Mouse (Mus musculus) lung, postnatal 0 days (tissue): ENCODE data around the gene Lrrn2. TPM values are rescaled to one million over a fixed set of nuclear protein-coding genes. Genes with fewer than 3 reads are reported as not detected.

Experiments used
- ATAC-seq: fragments of 200-750 bp; cut with Nextera tagmentation; 2 replicates; pipeline ENCODE4 v1.8.0; 2017; ENCODE audit warnings: moderate library complexity
- DNase-seq: peaks from one replicate; pipeline ENCODE4 v3.0.0-alpha.2; 2016; ENCODE audit warnings: low spot score
- H3K27ac ChIP-seq: fragments of 300-500 bp; sonication (generic); 2 replicates; pipeline ENCODE4 v1.5.1; 2014; ENCODE audit warnings: antibody characterized with exemption, mild to moderate bottlenecking, low read length, mixed read lengths
- H3K27me3 ChIP-seq: fragments of 300-500 bp; sonication (generic); replicated peaks from 2 replicates; pipeline ENCODE4 v1.6.1; 2014; ENCODE audit warnings: low read length, mixed read lengths; ENCODE audit not compliant: insufficient read depth
- H3K36me3 ChIP-seq: fragments of 300-500 bp; sonication (generic); 2 replicates; pipeline ENCODE4 v1.6.1; 2014; ENCODE audit warnings: low read length, mixed read lengths; ENCODE audit not compliant: insufficient read depth
- H3K4me1 ChIP-seq: fragments of 300-500 bp; sonication (generic); 2 replicates; pipeline ENCODE4 v1.6.1; 2014; ENCODE audit warnings: antibody characterized with exemption, low read depth, low read length, mixed read lengths; ENCODE audit not compliant: insufficient read depth
- H3K4me2 ChIP-seq: fragments of 300-500 bp; sonication (generic); replicated peaks from 2 replicates; pipeline ENCODE4 v1.6.1; 2014; ENCODE audit warnings: low read depth, mild to moderate bottlenecking, low read length, moderate library complexity, mixed read lengths
- H3K4me3 ChIP-seq: fragments of 300-500 bp; sonication (generic); 2 replicates; pipeline ENCODE4 v1.5.1; 2014; ENCODE audit warnings: low read depth, low read length
- H3K9ac ChIP-seq: fragments of 300-500 bp; sonication (generic); replicated peaks from 2 replicates; pipeline ENCODE4 v1.6.1; 2014; ENCODE audit warnings: low read depth, mild to moderate bottlenecking
- H3K9me3 ChIP-seq: fragments of 300-500 bp; sonication (generic); 2 replicates; pipeline ENCODE4 v1.6.1; 2016; ENCODE audit warnings: low read length, mixed read lengths
- CTCF ChIP-seq: IDR thresholded peaks from 2 replicates; pipeline ENCODE4 v1.5.1; 2016; ENCODE audit warnings: antibody characterized with exemption, mild to moderate bottlenecking
- EP300 ChIP-seq: IDR thresholded peaks from 2 replicates; pipeline ENCODE4 v1.6.1; 2016; ENCODE audit warnings: antibody characterized with exemption, mild to moderate bottlenecking, control low read depth
- WGBS: fragments of 180-500 bp; shearing (Covaris S2); extraction: QIAGEN DNeasy Blood & Tissue Kit; methylation state at CpG from one replicate; pipeline ENCODE4 v1.1.7; 2014; 5-methylcytosine and 5-hydroxymethylcytosine counted together
- polyA plus RNA-seq: library from polyadenylated mRNA; unstranded; fragments of >200 nt; fragmentation: Nextera tagmentation; extraction: Ambion mirVana; gene quantifications from 2 replicates; pipeline ENCODE4 v1.2.1, GENCODE M21; 2015

The Lrrn2 gene
- polyA plus RNA-seq, 1 experiment from 2014 or later, result 0.63 TPM

DNA sequence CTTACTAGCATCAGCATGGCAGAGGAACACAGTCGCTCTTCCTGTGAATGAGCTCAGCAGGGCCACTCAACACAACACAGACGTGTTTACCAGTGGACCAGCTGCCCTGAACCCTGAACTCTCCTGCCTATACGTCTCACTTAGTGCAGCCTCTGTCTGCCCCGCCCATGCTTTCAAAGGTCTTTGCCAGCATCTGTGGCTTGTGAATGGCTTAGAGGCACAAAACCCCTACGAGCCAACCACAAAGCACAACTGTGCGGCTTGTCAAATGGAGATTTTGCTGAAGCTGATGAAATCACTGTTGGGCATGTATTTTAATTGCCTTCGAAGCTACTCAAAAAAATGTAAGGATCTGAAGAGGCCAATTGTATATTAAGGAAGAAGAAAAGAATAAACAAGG is 67.7 kb downstream of the Lrrn2 start:
- H3K4me2 ChIP-seq, result no peak overlapping the region
- 56% methylated on average over 7 of the region's 7 CpGs for WGBS
- TF ChIP-seq EP300 (no peak), CTCF (no peak)
- ATAC-seq, result no peak
- H3K4me1 ChIP-seq, result no peaks in the 10 kb centered on the region
- no peak for DNase-seq
- no peaks in the 10 kb centered on the region for H3K27me3 ChIP-seq
- no peak overlapping the region for H3K9ac ChIP-seq
- no peak overlapping the region for H3K4me3 ChIP-seq
- no peaks in the 10 kb centered on the region for H3K36me3 ChIP-seq
- no peaks in the 10 kb centered on the region for H3K9me3 ChIP-seq
- H3K27ac ChIP-seq, result no peak overlapping the region

- no peak for TF ChIP-seq CTCF
- TF ChIP-seq EP300, result no peak
- H3K36me3 ChIP-seq, result no peaks in the 10 kb centered on the region
- 81% methylated on average over 5 of the region's 5 CpGs for WGBS
- H3K4me1 ChIP-seq, result no peaks in the 10 kb centered on the region
- H3K27me3 ChIP-seq, result no peaks in the 10 kb centered on the region
- no peaks in the 10 kb centered on the region for H3K9me3 ChIP-seq
- ATAC-seq (no peak), DNase-seq (no peak)
- H3K9ac ChIP-seq, result no peak overlapping the region
- no peak overlapping the region for H3K4me3 ChIP-seq
- H3K27ac ChIP-seq, result no peak overlapping the region
- H3K4me2 ChIP-seq, result no peak overlapping the region
Measured at GRCm38 (mm10) chr1:132956809-132957208, 76.7 kb downstream of the Lrrn2 start.

DNA sequence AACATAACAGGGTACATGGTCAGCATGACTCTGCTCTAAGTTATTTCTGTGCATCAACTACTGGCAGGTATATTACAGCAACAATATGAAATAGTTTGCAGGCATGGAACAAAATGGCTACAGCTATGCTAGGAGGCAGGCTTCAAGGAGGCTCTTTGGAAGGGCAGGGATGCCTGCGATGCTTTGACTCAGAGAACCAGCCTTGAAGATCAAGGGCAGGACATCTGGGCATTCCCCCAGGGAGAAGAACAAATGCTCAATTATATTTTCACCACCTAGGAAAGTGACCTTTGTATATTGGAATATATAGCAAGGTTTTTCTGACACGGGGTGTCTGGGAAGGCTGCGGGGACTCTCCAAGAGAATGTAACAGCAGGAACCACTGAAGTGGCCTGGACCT is 81.7 kb downstream of the Lrrn2 start:
- Histone ChIP-seq H3K9ac (no peak overlapping the region), H3K27ac (no peak overlapping the region), H3K27me3 (no peaks in the 10 kb centered on the region), H3K9me3 (no peaks in the 10 kb centered on the region), H3K36me3 (no peaks in the 10 kb centered on the region), H3K4me1 (no peaks in the 10 kb centered on the region), H3K4me3 (no peak overlapping the region), H3K4me2 (no peak overlapping the region)
- TF ChIP-seq CTCF (no peak), EP300 (no peak)
- ATAC-seq (no peak), DNase-seq (no peak)
- 90% methylated on average over 3 of the region's 3 CpGs for WGBS

DNA sequence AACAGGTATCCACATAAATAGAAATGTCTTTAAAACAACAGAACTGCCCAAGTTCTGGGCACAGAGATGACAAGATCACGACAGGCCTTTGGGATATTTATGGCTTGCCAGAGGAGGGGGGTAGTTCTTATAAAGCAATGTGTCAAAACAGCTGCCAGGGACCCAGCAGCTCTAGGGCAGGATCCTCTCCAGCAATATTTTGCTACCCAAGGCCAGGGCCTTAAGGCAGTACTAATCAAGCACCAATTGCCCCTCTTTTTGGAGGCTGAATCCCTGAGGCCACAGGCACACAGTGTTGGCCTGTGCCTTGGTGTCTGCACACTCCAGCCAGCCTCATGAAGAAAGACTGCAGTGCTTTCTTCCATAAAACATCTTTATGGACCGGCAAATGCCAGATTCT is 84.0 kb downstream of the Lrrn2 start:
- H3K27ac ChIP-seq, result no peak overlapping the region
- no peak overlapping the region for H3K4me2 ChIP-seq
- H3K27me3 ChIP-seq, result no peaks in the 10 kb centered on the region
- H3K4me3 ChIP-seq, result no peak overlapping the region
- no peaks in the 10 kb centered on the region for H3K4me1 ChIP-seq
- no peaks in the 10 kb centered on the region for H3K9me3 ChIP-seq
- TF ChIP-seq EP300, result no peak
- TF ChIP-seq CTCF, result no peak
- no peak for ATAC-seq
- WGBS, result 77% methylated on average over 2 of the region's 2 CpGs
- no peak overlapping the region for H3K9ac ChIP-seq
- DNase-seq, result no peak
- H3K36me3 ChIP-seq, result no peaks in the 10 kb centered on the region

DNA sequence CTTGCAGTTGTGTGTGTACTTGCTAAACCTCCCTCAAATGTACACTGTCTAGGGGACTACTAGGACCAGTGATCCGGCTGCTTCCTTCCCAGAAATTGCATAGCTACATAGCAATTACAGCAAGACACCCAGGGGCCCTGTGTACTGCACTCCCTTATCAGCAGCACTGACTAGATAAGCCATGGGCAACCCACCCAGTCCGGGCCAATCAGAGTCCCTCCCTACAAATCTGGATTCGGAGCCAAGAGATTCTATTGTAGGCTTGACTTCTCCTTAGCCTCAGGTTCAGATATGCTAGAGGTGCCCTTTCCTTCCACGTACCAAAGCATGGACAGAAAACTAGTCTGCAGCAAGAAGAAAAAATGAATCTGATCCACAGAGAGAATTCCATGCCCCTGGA is 84.6 kb downstream of the Lrrn2 start:
- Histone ChIP-seq H3K9ac (no peak overlapping the region), H3K9me3 (no peaks in the 10 kb centered on the region), H3K36me3 (no peaks in the 10 kb centered on the region), H3K27ac (no peak overlapping the region), H3K4me1 (no peaks in the 10 kb centered on the region), H3K4me3 (no peak overlapping the region), H3K27me3 (no peaks in the 10 kb centered on the region), H3K4me2 (no peak overlapping the region)
- ATAC-seq (no peak), DNase-seq (no peak)
- no peak for TF ChIP-seq CTCF
- no peak for TF ChIP-seq EP300
- WGBS, result 69% methylated on average over 4 of the region's 4 CpGs

- 29% methylated on average over 6 of the region's 6 CpGs for WGBS
Measured at GRCm38 (mm10) chr1:132968659-132969058, 88.6 kb downstream of the Lrrn2 start.

GRCm38 (mm10) chr1:132977402-132977801 is 97.3 kb downstream of the Lrrn2 start:
- Histone ChIP-seq H3K4me1 (no peaks in the 10 kb centered on the region), H3K4me2 (no peak overlapping the region), H3K36me3 (no peaks in the 10 kb centered on the region), H3K27ac (no peak overlapping the region), H3K27me3 (no peaks in the 10 kb centered on the region), H3K9ac (no peak overlapping the region), H3K9me3 (no peaks in the 10 kb centered on the region), H3K4me3 (no peak overlapping the region)
- DNase-seq (no peak), ATAC-seq (no peak)
- WGBS, result 68% methylated on average over 1 of the region's 1 CpGs
- TF ChIP-seq EP300 (no peak), CTCF (no peak)

More at GRCm38 (mm10) chr1:132968659-132969058, 88.6 kb downstream of the Lrrn2 start:
- Histone ChIP-seq H3K9me3 (no peaks in the 10 kb centered on the region), H3K4me1 (no peaks in the 10 kb centered on the region), H3K9ac (no peak overlapping the region), H3K4me3 (no peak overlapping the region), H3K4me2 (no peak overlapping the region), H3K27ac (no peak overlapping the region), H3K36me3 (no peaks in the 10 kb centered on the region), H3K27me3 (no peaks in the 10 kb centered on the region)
- DNase-seq, result peak; percentile 17
- ATAC-seq, result no peak
- TF ChIP-seq EP300 (no peak), CTCF (peak; percentile 86)
